Mouse (Mus musculus): ENCODE data around the gene Akt1s1. TPM values are rescaled to one million over a fixed set of nuclear protein-coding genes. Genes with fewer than 3 reads are reported as not detected.
"Not testable (repeated sequence)": the region's sequence is repeated elsewhere in the genome, so short reads cannot be mapped to it uniquely, and the experiment has no call there.

Akt1s1 gene
- polyA plus RNA-seq, 1 experiment from 2014 or later: 89.7 TPM

GRCm38 (mm10) chr7:44867802-44868201, 19.0 kb downstream of the Akt1s1 start:
- peak overlapping the region; percentile 82 for H3K4me2 ChIP-seq
- peak overlapping the region; percentile 93 for H3K4me3 ChIP-seq
- peak overlapping the region; percentile 100 for H3K27ac ChIP-seq
- H3K36me3 ChIP-seq (replicated peaks): peaks cover 18% of the 10 kb centered on the region
- peaks cover 44% of the 10 kb centered on the region for H3K4me1 ChIP-seq
- H3K9ac ChIP-seq: peak overlapping the region; percentile 99
- WGBS: 40% methylated on average over 9 of the region's 9 CpGs
- no peaks in the 10 kb centered on the region for H3K9me3 ChIP-seq
- H3K27me3 ChIP-seq (replicated peaks): no peaks in the 10 kb centered on the region
- ATAC-seq (replicated peaks): no peak

- Histone ChIP-seq H3K36me3 (replicated peaks) (peaks cover 12% of the 10 kb centered on the region), H3K27me3 (replicated peaks) (no peaks in the 10 kb centered on the region), H3K4me2 (peak overlapping the region; percentile 82), H3K4me1 (peaks cover 44% of the 10 kb centered on the region), H3K9me3 (no peaks in the 10 kb centered on the region), H3K4me3 (peak overlapping the region; percentile 93), H3K9ac (peak overlapping the region; percentile 99), H3K27ac (peak overlapping the region; percentile 100)
- 4% methylated on average over 16 of the region's 16 CpGs for WGBS
- ATAC-seq (replicated peaks): no peak
These were observed 19.7 kb downstream of the Akt1s1 start for GRCm38 (mm10) chr7:44868465-44868864.

- no peaks in the 10 kb centered on the region for H3K9me3 ChIP-seq
- peak overlapping the region; percentile 82 for H3K4me2 ChIP-seq
- WGBS: under 1% methylated on average over 102 of the region's 108 CpGs
- H3K9ac ChIP-seq: peak overlapping the region; percentile 99
- peak overlapping the region; percentile 93 for H3K4me3 ChIP-seq
- peaks cover 5% of the 10 kb centered on the region for H3K36me3 ChIP-seq (replicated peaks)
- peaks cover 44% of the 10 kb centered on the region for H3K4me1 ChIP-seq
- no peaks in the 10 kb centered on the region for H3K27me3 ChIP-seq (replicated peaks)
- H3K27ac ChIP-seq: peak overlapping the region; percentile 100
- ATAC-seq (replicated peaks): peak; percentile 21
These were observed 20.3 kb downstream of the Akt1s1 start for GRCm38 (mm10) chr7:44868919-44869696.

GRCm38 (mm10) chr7:44869697-44870528, 21.1 kb downstream of the Akt1s1 start, which contains the start of gene Ptov1:
Gene Ptov1, minus strand, starts transcription at chr7:44869788.
- no peaks in the 10 kb centered on the region for H3K27me3 ChIP-seq (replicated peaks)
- H3K36me3 ChIP-seq (replicated peaks): no peaks in the 10 kb centered on the region; the same call in 1 of the 2 replicates
- no peaks in the 10 kb centered on the region for H3K9me3 ChIP-seq
- WGBS: 9% methylated on average over 29 of the region's 29 CpGs
- H3K4me2 ChIP-seq: peak within 1 kb of the TSS; percentile 82
- peak; percentile 96 for ATAC-seq (replicated peaks)
- H3K4me3 ChIP-seq: peak within 1 kb of the TSS; percentile 93
- H3K27ac ChIP-seq: peak within 1 kb of the TSS; percentile 100
- H3K9ac ChIP-seq: peak within 1 kb of the TSS; percentile 99
- H3K4me1 ChIP-seq: peaks cover 43% of the 10 kb centered on the region

GRCm38 (mm10) chr7:44870614-44871013, 21.8 kb downstream of the Akt1s1 start:
- peak overlapping the region; percentile 82 for H3K4me2 ChIP-seq
- H3K36me3 ChIP-seq (replicated peaks): no peaks in the 10 kb centered on the region
- H3K4me1 ChIP-seq: peaks cover 36% of the 10 kb centered on the region
- peak overlapping the region; percentile 93; the same call in 1 of the 2 replicates for H3K4me3 ChIP-seq
- no peaks in the 10 kb centered on the region for H3K9me3 ChIP-seq
- H3K27me3 ChIP-seq (replicated peaks): no peaks in the 10 kb centered on the region
- WGBS: 87% methylated on average over 6 of the region's 6 CpGs
- no peak for ATAC-seq (replicated peaks)
- H3K9ac ChIP-seq: peak overlapping the region; percentile 26
- H3K27ac ChIP-seq: peak overlapping the region; percentile 100

GRCm38 (mm10) chr7:44871181-44871580, 22.4 kb downstream of the Akt1s1 start:
- Histone ChIP-seq H3K4me2 (no peak overlapping the region), H3K4me3 (no peak overlapping the region), H3K9ac (no peak overlapping the region), H3K27me3 (replicated peaks) (no peaks in the 10 kb centered on the region), H3K4me1 (peaks cover 31% of the 10 kb centered on the region), H3K9me3 (no peaks in the 10 kb centered on the region), H3K27ac (no peak overlapping the region), H3K36me3 (replicated peaks) (peaks cover 1% of the 10 kb centered on the region; the same call in 1 of the 2 replicates)
- no peak for ATAC-seq (replicated peaks)
- 19% methylated on average over 1 of the region's 1 CpGs for WGBS

- not testable (repeated sequence) for H3K9ac ChIP-seq; ATAC-seq (replicated peaks); H3K36me3 ChIP-seq (replicated peaks); H3K27me3 ChIP-seq (replicated peaks); H3K4me2 ChIP-seq; H3K4me3 ChIP-seq; H3K27ac ChIP-seq; H3K9me3 ChIP-seq
- 94% methylated on average over 2 of the region's 2 CpGs for WGBS
- H3K4me1 ChIP-seq: peaks cover 25% of the 10 kb centered on the region
These were observed 23.0 kb downstream of the Akt1s1 start for GRCm38 (mm10) chr7:44871774-44872173.

GRCm38 (mm10) chr7:44877833-44878232, 29.0 kb downstream of the Akt1s1 start:
- no peak for ATAC-seq (replicated peaks)
- H3K4me1 ChIP-seq: no peaks in the 10 kb centered on the region
- H3K4me2 ChIP-seq: no peak overlapping the region
- WGBS: 88% methylated on average over 14 of the region's 14 CpGs
- H3K9ac ChIP-seq: no peak overlapping the region
- no peak overlapping the region for H3K27ac ChIP-seq
- H3K36me3 ChIP-seq (replicated peaks): peaks cover 60% of the 10 kb centered on the region
- no peaks in the 10 kb centered on the region for H3K9me3 ChIP-seq
- H3K27me3 ChIP-seq (replicated peaks): no peaks in the 10 kb centered on the region
- no peak overlapping the region for H3K4me3 ChIP-seq

GRCm38 (mm10) chr7:44883036-44883435, 34.2 kb downstream of the Akt1s1 start:
- no peak for ATAC-seq (replicated peaks)
- H3K4me2 ChIP-seq: no peak overlapping the region
- H3K36me3 ChIP-seq (replicated peaks): peaks cover 63% of the 10 kb centered on the region
- no peaks in the 10 kb centered on the region for H3K4me1 ChIP-seq
- H3K4me3 ChIP-seq: no peak overlapping the region
- no peak overlapping the region for H3K9ac ChIP-seq
- 95% methylated on average over 3 of the region's 3 CpGs for WGBS
- no peak overlapping the region for H3K27ac ChIP-seq
- H3K27me3 ChIP-seq (replicated peaks): no peaks in the 10 kb centered on the region
- no peaks in the 10 kb centered on the region for H3K9me3 ChIP-seq

- H3K27me3 ChIP-seq (replicated peaks): no peaks in the 10 kb centered on the region
- no peak for ATAC-seq (replicated peaks)
- peaks cover 53% of the 10 kb centered on the region for H3K36me3 ChIP-seq (replicated peaks)
- no peak overlapping the region for H3K4me2 ChIP-seq
- H3K4me1 ChIP-seq: peaks cover 15% of the 10 kb centered on the region
- no peak overlapping the region for H3K4me3 ChIP-seq
- no peak overlapping the region for H3K27ac ChIP-seq
- WGBS: 94% methylated on average over 5 of the region's 5 CpGs
- no peaks in the 10 kb centered on the region for H3K9me3 ChIP-seq
- H3K9ac ChIP-seq: no peak overlapping the region
These were observed 35.8 kb downstream of the Akt1s1 start for GRCm38 (mm10) chr7:44884637-44885036.

- Histone ChIP-seq H3K4me2 (no peak overlapping the region), H3K27ac (no peak overlapping the region), H3K9me3 (no peaks in the 10 kb centered on the region), H3K4me1 (peaks cover 33% of the 10 kb centered on the region), H3K36me3 (replicated peaks) (peaks cover 31% of the 10 kb centered on the region), H3K9ac (no peak overlapping the region), H3K27me3 (replicated peaks) (no peaks in the 10 kb centered on the region), H3K4me3 (no peak overlapping the region)
- ATAC-seq (replicated peaks): no peak
- 90% methylated on average over 7 of the region's 7 CpGs for WGBS
These were observed 38.2 kb downstream of the Akt1s1 start for GRCm38 (mm10) chr7:44886964-44887363.

All from midbrain, embryonic 15.5 days (tissue).